Mouse (Mus musculus): Measurements from ENCODE around the gene Nudt22.

- TF ChIP-seq CTCF (IDR thresholded peaks at IDR 0.05; ENCODE audit: extremely low read depth, insufficient read length, insufficient replicate concordance, low read depth, low read length) (peak; percentile 89), POLR2A (IDR thresholded peaks at IDR 0.05; ENCODE audit: low read depth, low read length) (no peak; the same call in 1 of the 2 replicates)
These were observed 16.2 kb downstream of the Nudt22 start for GRCm38 (mm10) chr19:6979486-6980380.
